Mouse (Mus musculus): Measurements from ENCODE around the gene Klhl36.
A peak's percentile ranks its signal among the peaks of the same experiment; 100 is the strongest.
"Not testable (repeated sequence)": the region's sequence is repeated elsewhere in the genome, so short reads cannot be mapped to it uniquely, and the experiment has no call there.

The Klhl36 gene

DNA sequence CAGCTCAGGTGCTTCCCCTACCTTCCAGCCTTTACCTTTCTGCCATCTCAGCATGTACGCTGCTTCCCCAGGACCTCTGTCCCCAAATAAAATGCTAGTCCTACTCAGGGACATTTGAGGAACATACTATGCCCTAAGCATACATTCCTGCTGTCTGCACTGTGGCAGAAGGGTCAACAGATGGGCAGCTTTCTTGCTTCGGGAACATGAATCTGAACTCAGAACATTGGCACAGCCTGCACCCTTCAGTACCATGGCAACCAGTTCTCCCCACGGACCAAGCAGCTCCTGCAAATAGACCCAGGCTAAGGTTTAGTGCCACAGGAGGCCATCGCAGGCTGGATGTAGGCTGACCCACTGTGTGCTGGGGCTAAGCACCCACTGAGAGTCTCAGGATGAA is 25.2 kb upstream of the Klhl36 start:
- DNase-seq = no peak

- DNase-seq = peak; percentile 34
Measured at GRCm38 (mm10) chr8:119837553-119838071, 24.5 kb upstream of the Klhl36 start.

- DNase-seq = no peak
Measured at GRCm38 (mm10) chr8:119838100-119838982, 23.7 kb upstream of the Klhl36 start.

- DNase-seq = no peak
Measured at GRCm38 (mm10) chr8:119838983-119839340, 23.1 kb upstream of the Klhl36 start.

- DNase-seq = peak; percentile 63
Measured at GRCm38 (mm10) chr8:119839419-119840021, 22.5 kb upstream of the Klhl36 start.

DNA sequence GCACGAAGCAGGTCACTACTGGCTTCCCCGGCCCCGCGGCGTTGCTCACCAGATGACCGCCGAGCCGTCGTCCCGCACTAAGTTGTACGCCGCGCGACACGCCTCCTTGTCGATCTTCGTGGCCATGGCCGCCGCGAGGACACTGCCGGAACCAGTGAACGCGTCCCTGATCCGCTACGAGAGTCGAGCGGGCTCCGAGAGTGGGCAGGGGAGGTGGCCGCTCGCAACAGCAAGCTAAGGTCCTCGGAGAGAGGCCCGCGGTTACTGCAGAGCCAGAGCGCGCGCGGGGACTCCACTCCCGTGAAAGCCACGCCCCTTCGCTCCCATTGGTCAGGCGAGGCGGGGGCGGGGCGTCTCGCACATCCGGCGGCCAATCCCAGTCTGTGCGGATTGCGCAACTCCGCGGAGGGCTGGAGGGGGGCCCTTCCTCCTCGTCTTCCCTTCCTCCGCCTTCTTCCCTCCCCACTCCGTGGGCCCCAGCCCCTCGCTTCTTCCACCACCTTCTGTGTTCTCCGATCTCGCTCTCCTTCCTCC is 21.7 kb upstream of the Klhl36 start, which contains the start of gene Cotl1:
Gene Cotl1, minus strand, starts transcription at position 270 of the 534 bp plus-strand sequence.
- peak; percentile 99 for DNase-seq

- peak; percentile 52 for DNase-seq
Measured at GRCm38 (mm10) chr8:119840905-119841411, 21.1 kb upstream of the Klhl36 start.

- DNase-seq = peak; percentile 87
Measured at GRCm38 (mm10) chr8:119843444-119843843, 18.6 kb upstream of the Klhl36 start.

DNA sequence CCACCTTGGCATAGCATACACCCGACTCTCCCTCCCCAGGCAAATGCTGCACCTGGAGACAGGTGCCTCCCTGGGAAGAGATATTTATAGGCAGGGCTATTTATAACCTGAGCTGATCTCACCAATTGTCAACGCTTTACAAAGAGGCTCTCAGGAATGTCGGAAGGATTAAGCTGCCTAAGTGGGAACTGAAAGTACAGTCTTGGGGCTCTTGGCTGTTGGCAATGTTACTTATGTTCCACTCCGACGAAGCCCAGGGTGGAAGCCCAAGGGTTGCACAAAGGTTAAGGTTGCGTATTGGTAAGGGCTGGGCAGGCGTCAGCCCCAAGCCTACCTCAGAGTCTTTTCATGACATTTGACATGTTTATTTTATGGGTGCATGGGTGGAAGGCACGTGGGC is 17.5 kb upstream of the Klhl36 start:
- DNase-seq = no peak

DNA sequence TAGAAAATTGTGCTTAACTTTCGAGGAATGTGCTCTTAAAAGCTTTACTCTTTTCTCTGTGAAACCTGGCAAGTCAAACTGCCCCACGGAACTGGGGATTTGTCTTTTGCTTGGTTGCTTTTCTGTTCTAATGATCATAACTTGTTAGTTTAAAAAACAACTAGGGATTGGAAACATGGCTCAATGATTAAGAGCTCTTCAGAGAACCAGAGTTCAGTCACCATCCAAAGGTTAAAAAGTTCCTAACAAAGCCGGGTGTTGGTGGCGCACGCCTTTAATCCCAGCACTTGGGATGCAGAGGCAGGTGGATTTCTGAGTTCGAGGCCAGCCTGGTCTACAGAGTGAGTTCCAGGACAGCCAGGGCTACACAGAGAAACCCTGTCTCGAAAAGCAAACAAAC is 16.3 kb upstream of the Klhl36 start:
- DNase-seq = not testable (repeated sequence)

- DNase-seq = no peak
Measured at GRCm38 (mm10) chr8:119847232-119847922, 14.7 kb upstream of the Klhl36 start.

GRCm38 (mm10) chr8:119853521-119853920 is 8.5 kb upstream of the Klhl36 start:
- DNase-seq = no peak

GRCm38 (mm10) chr8:119854035-119854434 is 8.0 kb upstream of the Klhl36 start:
- no peak for DNase-seq

GRCm38 (mm10) chr8:119855656-119856055 is 6.4 kb upstream of the Klhl36 start:
- no peak for DNase-seq

DNA sequence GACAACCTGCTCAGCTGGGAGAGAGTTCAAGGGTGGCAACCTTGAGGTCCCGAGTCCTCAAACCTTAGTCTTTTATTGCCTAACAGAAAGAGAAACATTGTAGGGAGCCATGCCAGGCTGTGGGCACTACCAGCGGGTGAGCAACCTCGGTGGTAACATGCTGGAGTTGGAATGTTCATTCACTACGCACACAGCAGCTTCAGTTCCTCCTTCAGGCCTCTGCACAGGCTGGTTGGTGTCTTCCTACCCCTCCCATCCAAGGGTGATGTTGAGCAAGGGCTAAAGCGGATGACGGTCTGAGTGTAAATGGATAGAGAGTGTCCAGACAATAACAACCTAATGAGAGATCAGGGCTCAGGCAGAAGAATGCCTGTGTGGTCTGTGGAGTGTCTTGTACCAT is 4.3 kb upstream of the Klhl36 start:
- no peak for DNase-seq

- no peak for DNase-seq
Measured at GRCm38 (mm10) chr8:119862390-119862734, 296 bp downstream of the Klhl36 start.

- no peak for DNase-seq
Measured at GRCm38 (mm10) chr8:119862749-119863148, 683 bp downstream of the Klhl36 start.

DNA sequence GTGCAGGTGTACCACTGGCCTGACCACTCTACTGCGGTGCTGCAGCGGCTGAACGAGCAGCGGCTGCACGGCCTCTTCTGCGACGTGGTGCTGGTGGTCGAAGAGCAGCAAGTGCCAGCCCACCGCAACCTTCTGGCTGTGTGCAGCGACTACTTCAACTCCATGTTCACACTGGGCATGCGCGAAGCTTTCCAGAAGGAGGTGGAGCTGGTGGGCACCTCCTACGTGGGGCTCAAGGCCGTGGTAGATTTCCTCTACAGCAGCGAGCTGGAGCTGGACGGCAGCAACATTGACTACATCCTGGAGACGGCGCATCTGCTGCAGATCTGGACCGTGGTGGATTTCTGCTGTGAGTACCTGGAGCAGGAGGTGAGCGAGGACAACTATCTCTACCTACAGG is 7.5 kb downstream of the Klhl36 start:
- DNase-seq = no peak

- no peak for DNase-seq
Measured at GRCm38 (mm10) chr8:119873181-119873580, 11.1 kb downstream of the Klhl36 start.

DNA sequence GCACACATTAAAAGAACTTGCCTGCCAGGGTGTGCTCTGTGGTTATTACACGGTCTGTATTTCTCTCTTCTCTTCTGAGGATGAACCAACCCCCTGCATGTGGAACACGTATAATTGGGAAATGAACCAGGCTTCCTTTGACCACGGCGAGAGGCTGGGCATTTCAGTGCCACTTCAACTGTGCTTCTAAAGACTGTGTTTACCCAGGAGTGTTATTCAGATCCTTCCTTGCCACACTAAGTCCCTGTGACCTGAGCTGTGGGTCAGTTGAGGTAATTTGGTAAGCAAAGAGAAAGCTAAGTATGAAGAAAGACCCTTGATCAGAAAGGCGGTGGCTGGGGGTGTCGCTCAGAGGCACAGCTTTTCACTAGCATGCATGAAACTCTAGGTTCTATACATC is 19.2 kb downstream of the Klhl36 start:
- DNase-seq = no peak

DNA sequence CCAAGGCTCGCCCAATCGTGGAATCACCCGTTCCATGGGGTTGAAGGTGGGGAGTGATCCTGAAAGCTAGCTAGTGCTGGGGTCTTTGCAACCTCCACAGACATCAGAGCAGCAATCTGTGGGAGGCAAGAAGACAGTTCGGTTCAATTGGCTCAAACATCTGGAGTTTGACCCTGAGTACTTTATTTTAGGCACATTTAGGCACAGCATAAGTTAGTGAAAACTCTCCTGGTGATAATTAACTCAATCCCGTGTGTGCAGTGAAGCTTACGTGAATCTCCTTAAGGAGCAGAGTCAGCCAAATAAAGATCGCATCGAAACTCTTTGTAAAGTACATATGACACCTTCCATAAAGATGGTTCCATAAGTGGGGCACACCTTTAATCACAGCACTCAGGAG is 19.9 kb downstream of the Klhl36 start:
- DNase-seq = no peak

GRCm38 (mm10) chr8:119883281-119883680 is 21.2 kb downstream of the Klhl36 start:
- DNase-seq = no peak

GRCm38 (mm10) chr8:119885612-119886011 is 23.5 kb downstream of the Klhl36 start:
- DNase-seq = peak; percentile 50
